Mouse (Mus musculus) v-Abl transformed pro-B cells (cell line): ENCODE data around the gene Aacs.

Source experiments
- in situ Hi-C, 2 experiments: fragments of 400-800 bp; cut with MboI; formaldehyde crosslinking; loops; one replicate each; pipeline ENCODE4 v1.15.1; 2025; ENCODE audit not compliant: unreplicated experiment in 2 of 2

Gene Aacs

DNA sequence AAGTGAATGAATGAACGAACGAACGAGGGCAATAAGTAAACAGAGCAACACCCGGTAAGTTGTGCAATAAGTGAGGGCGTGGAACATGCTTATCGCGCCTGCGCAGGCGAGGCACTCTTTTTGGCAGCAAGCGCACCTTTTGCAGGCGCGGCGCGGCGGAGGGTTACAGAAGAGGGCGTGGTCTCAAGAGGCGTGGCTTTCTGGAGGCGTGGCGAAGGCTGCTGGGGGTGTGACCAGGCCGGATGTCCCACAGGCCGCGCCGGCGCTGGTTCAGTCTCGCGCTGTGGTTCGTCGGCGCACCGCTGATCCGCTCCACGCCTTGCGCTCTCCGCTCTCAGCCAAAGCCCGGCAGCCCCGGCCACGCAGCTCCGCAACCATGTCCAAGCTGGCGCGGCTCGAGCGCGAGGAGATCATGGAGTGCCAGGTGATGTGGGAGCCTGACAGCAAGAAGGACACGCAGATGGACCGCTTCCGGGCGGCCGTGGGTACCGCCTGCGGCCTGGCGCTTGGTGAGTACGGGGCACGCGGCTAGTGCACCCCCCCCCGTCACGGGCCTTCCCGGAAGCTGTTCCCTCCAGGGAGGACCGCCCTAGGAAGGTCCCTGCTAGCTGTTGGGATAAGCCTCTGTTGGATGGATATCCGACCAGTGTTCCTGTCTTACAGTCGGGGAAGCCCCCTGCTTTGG, at the start of gene Aacs:
Gene Aacs (plus strand): TSS at position 214 of the 685 bp plus-strand sequence.
- in situ Hi-C loops: loop anchor here in 1 of 2 experiments (25.0 kb wide), 1 partner anchor 563 kb away; no protein-coding TSS in a partner anchor

DNA sequence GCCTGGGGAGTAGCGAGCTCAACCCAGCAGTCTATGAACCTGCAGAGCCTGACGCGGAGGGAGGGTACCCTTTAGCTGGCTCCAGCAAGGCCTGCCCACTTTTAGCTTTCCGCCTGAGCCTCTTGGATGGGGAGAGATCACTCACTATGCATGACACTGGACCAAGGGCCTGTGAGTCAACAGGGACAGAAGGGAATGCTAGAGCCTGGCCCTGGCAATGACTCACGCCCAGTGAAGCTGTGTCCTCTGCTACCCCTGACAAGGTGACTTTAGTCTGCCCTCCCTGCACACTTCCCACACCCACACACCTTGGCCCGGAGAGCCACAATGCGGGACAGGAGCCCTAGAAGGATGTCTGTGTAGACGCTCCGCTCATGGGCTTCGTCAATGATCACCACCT, 49.3 kb upstream of the Aacs start:
- in situ Hi-C loops: no loop called here

DNA sequence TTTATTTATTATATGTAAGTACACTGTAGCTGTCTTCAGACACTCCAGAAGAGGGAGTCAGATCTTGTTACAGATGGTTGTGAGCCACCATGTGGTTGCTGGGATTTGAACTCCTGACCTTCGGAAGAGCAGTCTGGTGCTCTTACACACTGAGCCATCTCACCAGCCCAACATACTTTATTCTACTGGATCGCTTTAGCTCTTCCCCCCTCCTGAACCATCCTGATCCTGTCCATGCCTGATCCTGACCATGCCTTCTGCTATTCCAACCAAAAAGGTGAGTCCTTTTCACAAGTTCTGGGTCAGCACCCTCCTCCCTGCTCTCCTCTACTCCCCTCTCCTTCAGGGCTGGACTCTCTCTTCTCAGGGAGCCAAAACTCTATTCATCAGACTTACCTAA, 43.3 kb upstream of the Aacs start:
- in situ Hi-C loops: loop anchor here in 1 of 2 experiments (5.0 kb wide), 1 partner anchor 40 kb away; the partner anchor contains the start of gene Ubc

DNA sequence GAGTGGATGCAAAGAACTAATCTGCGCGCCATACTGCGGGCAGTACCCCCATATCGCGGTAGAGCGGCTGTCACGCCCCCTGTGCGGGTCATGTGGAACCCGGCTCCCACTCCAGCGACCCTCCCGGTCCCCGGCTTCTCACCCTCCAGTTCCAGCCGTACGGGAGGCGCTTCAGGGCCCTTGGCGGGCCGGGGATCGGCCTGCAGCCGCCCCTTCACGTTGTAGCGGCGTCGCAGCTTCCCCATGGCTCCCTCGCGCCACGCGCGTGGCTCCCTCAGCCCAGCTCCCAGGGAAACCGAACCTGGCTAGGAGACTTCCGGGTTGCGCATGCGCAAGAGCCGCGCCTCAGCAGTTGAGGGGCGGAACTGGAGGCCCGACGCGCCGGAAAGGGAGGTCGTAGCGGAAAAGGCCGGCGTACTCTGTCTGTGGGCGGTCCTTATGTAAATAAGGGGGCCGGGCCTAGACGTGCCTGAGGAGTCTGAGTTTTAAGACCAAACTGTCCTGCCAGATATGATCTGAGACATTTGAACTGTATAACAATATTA, 41.7 kb upstream of the Aacs start, which contains the start of gene Dhx37:
Gene Dhx37 (minus strand): TSS at position 329 of the 545 bp plus-strand sequence.
- in situ Hi-C loops: loop anchor here in 1 of 2 experiments (5.0 kb wide), 1 partner anchor 42 kb away; the partner anchor contains the start of gene Ubc

DNA sequence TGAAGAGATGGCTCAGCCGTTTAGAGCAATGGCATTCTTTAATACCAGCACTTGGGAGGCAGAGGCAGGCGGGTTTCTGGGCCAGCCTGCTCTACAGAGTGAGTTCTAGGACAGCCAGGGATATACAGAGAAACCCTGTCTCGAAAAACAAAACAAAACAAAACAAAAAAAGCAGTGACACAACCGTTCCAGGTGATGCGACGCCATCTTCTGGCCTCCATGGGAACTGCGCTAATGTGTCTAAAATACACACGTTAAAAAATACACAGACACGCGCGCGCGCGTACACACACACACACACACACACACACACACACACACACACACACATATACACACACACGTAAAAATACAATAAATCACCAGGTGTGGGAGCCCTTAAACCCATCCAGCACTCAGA, 41.3 kb upstream of the Aacs start:
- in situ Hi-C loops: loop anchor here in 1 of 2 experiments (5.0 kb wide), 1 partner anchor 42 kb away; the partner anchor contains the start of gene Ubc

DNA sequence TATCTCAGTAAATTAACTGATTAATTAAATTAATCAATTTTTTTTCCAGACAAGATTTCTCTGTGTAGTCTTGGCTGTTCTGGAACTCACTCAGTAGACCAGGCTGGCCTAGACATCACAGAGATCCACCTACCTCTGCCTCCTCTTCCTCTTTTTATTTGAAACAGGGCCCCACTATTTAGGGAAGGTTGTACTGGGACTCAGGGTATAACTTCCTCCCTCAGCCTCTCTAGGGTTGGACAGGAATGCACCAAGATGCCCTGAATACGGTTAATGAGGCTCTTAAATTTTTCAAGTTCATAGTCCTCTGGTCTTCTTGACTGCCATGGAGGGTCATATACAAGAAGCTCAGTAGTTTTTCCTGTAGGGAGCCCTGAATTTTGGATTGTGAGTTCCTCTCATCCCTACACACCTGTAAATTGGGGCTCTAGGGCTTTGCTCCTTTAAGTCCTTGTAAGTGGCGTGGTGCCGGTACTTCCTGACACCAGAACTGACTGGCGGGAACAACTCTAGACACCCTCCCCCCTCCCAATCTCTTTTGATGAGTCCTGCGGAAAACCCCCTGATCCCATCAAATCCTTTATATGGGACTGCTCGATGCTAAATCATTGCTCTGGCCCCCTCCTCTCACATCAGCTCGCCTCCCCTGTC, 34.9 kb upstream of the Aacs start:
- in situ Hi-C loops: no loop called here

- in situ Hi-C loops: no loop called here
Observed at GRCm38 (mm10) chr5:125441234-125442114, 34.1 kb upstream of the Aacs start, which contains the start of gene Bri3bp. TSS of gene Bri3bp (plus strand) at chr5:125441568.

GRCm38 (mm10) chr5:125442136-125442995, 33.2 kb upstream of the Aacs start:
- in situ Hi-C loops: no loop called here

- in situ Hi-C loops: no loop called here
Observed at GRCm38 (mm10) chr5:125443335-125443734, 32.3 kb upstream of the Aacs start.

- in situ Hi-C loops: no loop called here
Observed at GRCm38 (mm10) chr5:125443915-125444314, 31.7 kb upstream of the Aacs start.

GRCm38 (mm10) chr5:125444554-125444953, 31.1 kb upstream of the Aacs start:
- in situ Hi-C loops: no loop called here

GRCm38 (mm10) chr5:125446344-125446743, 29.3 kb upstream of the Aacs start:
- in situ Hi-C loops: no loop called here

- in situ Hi-C loops: no loop called here
Observed at GRCm38 (mm10) chr5:125448026-125448425, 27.6 kb upstream of the Aacs start.

GRCm38 (mm10) chr5:125448631-125449030, 27.0 kb upstream of the Aacs start:
- in situ Hi-C loops: no loop called here

DNA sequence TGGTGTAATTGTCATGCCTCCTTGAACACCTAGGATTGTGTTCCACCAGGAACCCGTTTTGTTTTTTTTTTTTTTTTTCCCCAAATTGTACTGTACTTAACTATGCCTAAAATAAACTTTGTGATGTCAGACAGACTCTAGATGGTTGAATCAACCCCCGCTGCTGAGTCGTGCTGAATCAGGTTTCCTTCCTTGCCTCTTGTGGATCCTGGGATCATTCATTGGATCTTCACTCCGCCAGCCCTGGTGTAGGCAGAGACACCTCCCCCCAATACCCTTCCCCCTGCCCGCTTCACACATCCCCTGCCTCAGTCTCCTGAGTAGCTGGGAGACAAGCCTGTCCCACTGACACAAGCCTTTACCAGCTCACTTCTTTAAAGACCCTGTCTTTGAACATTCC, 26.3 kb upstream of the Aacs start:
- in situ Hi-C loops: no loop called here

DNA sequence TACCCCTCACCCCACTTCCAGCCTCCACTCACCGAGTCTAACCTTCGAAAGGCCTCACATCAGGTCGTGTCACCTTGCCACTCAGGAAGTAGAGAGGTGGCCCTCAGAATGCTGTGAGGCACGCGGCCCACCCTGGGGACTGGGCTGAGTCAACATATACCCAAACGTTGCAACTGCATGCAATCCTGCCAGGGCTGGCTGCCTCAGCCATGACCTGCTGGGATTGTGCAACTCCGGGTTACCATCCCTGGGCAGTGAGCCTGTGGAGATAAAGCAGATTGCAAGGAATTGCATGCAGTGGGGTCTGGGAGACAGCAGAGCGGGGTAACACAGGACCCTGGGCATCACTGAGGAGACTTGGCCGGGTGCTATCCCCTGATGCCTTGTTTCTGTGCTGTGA, 23.0 kb upstream of the Aacs start:
- in situ Hi-C loops: no loop called here

DNA sequence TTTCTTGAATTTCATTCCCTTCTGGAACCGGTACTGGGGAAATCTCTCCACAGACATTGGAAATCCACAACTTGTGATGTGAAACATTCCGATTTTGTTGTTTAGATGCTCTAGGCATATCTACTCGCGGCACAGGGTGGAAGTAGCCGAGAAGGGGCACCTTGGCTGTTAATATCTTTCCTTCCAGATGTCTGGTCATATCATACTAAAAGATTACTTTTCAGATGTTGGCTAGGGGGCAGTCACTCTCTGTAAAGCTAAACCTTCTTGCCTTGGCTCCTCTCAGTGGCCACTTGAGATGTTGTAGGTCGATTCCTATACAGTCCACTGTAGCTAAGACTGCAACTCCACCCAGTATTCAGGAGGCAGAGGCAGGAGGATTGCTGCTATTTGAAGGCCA, 19.5 kb upstream of the Aacs start:
- in situ Hi-C loops: no loop called here

DNA sequence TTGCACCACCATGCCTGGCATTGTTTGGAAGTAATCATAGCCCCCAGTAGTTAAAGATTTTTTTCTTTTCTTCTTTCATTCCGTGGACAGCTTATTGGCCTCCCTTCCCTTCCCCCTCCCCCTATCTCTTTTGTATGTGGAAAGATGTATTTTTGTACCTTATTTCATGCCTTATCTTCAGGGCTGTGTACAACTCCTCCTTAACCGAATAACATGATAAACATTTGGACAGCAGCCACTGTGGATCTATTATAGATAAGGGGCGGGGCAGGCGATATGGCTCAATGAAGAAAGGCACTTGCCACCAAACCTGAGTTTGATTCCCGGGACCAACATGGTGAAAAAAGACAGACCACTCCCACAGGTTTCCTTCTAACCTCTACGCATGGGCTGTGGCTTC, 18.1 kb upstream of the Aacs start:
- in situ Hi-C loops: no loop called here

DNA sequence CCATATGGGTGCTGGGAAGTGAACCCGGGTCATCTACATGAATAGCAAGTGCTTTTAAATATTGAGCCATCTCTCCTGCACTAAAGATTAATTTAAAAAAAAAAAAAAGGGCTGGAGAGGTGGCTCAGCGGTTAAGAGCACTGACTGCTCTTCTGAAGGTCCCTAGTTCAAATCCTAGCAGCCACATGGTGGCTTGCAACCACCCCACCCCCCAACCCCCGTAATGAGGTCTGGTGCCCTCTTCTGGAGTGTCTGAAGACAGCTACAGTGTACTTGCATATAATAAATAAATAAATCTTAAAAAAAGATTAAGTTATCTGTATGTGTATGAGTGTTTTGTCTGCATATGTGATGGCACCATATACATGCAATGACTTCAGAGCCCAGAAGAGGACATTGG, 15.0 kb upstream of the Aacs start:
- in situ Hi-C loops: no loop called here
